Mouse (Mus musculus): ENCODE results near the gene Tmem151a. TPM values are rescaled to one million over a fixed set of nuclear protein-coding genes. Genes with fewer than 3 reads are reported as not detected.

Tmem151a gene
- polyA plus RNA-seq, 1 experiment from 2014 or later = 4.4 TPM

DNA sequence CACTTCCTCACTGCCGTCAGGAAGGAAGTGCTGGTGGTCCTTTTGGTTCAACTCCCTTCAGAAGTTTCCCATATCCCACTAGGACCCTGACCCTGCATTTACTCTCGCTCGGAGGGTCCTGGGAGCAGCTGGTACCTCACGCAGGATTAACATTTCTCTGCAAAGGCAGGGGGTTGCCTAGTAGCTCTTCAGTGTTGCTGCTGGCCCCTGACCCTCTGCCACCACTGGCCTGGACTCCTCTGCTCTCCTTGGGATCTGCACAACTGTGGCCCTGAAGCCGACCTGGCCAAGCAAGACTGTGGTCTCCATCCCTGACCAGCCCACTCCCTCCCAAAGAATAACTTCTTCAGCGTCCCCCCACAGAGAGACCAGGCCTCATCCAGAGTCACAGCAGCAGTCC lies 36.0 kb downstream of the Tmem151a start:
- Histone ChIP-seq H3K4me3 (replicated peaks) (no peak overlapping the region), H3K4me2 (replicated peaks) (no peak overlapping the region), H3K27ac (no peak overlapping the region), H3K27me3 (peaks cover 47% of the 10 kb centered on the region), H3K36me3 (peaks cover 43% of the 10 kb centered on the region), H3K9me3 (no peaks in the 10 kb centered on the region), H3K9ac (replicated peaks) (peak overlapping the region; percentile 39; the same call in 1 of the 2 replicates), H3K4me1 (replicated peaks) (peaks cover 25% of the 10 kb centered on the region)
- WGBS = 46% methylated on average over 6 of the region's 6 CpGs
- no peak for ATAC-seq

- Histone ChIP-seq H3K4me3 (replicated peaks) (no peak overlapping the region), H3K27me3 (peaks cover 39% of the 10 kb centered on the region), H3K4me2 (replicated peaks) (no peak overlapping the region), H3K4me1 (replicated peaks) (peaks cover 25% of the 10 kb centered on the region), H3K9me3 (no peaks in the 10 kb centered on the region), H3K27ac (no peak overlapping the region), H3K36me3 (peaks cover 48% of the 10 kb centered on the region), H3K9ac (replicated peaks) (no peak overlapping the region; the same call in 1 of the 2 replicates)
- ATAC-seq = no peak
- 85% methylated on average over 14 of the region's 14 CpGs for WGBS
Observed at GRCm38 (mm10) chr19:5048138-5049056, 36.9 kb downstream of the Tmem151a start.

- H3K9me3 ChIP-seq = no peaks in the 10 kb centered on the region
- H3K36me3 ChIP-seq = peaks cover 59% of the 10 kb centered on the region
- H3K4me3 ChIP-seq (replicated peaks) = no peak overlapping the region
- H3K4me1 ChIP-seq (replicated peaks) = peaks cover 31% of the 10 kb centered on the region
- H3K9ac ChIP-seq (replicated peaks) = no peak overlapping the region; the same call in 1 of the 2 replicates
- ATAC-seq = no peak
- no peak overlapping the region for H3K27ac ChIP-seq
- peaks cover 10% of the 10 kb centered on the region for H3K27me3 ChIP-seq
- H3K4me2 ChIP-seq (replicated peaks) = no peak overlapping the region
- 82% methylated on average over 4 of the region's 4 CpGs for WGBS
Observed at GRCm38 (mm10) chr19:5045531-5045930, 39.8 kb downstream of the Tmem151a start.

- no peak; the same call in 1 of the 2 replicates for ATAC-seq
- Histone ChIP-seq H3K9me3 (no peaks in the 10 kb centered on the region), H3K4me2 (replicated peaks) (peak overlapping the region; percentile 98), H3K36me3 (peaks cover 25% of the 10 kb centered on the region), H3K4me1 (replicated peaks) (peaks cover 36% of the 10 kb centered on the region), H3K4me3 (replicated peaks) (peak overlapping the region; percentile 81), H3K9ac (replicated peaks) (peak overlapping the region; percentile 94), H3K27ac (0 out of 2 replicates have a peak overlapping the region, but pooled peaks have one; percentile 27), H3K27me3 (no peaks in the 10 kb centered on the region)
- 2% methylated on average over 16 of the region's 16 CpGs for WGBS
Observed at GRCm38 (mm10) chr19:5041588-5041987, 43.7 kb downstream of the Tmem151a start.

DNA sequence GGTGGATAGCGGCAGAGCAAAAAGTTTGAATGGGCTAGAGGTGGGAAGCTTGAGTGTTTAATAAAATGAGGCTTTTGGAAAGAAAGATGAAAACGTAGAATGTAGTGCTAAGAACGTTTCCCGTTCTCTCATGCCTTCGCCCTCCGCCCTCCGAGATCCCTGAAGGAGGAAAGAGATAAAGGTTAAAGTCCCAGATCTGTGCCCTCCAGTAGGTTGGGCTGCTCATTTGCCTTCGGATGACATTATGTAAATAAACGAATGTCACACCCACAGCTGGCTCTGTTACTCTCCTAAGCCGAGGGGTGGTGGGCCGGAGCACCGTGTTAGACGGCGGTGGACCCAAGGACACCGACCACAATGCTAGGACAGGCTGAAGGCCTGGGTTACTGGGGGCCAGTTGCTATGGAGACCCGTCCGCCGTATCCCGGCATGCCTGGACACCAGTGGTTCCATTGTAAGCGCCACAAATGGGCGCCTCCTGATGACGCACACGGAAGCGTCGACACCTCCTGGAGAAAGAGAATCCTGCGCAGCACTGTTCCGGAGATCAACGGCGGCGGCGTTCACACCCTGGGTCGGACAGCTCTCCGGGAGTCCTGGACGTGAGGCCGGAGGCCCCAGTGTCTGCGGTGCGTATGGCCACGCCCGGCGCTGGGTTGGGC lies 44.3 kb downstream of the Tmem151a start, which contains the start of gene Brms1:
TSS of gene Brms1 (plus strand) at position 493 of the 662 bp plus-strand sequence.
- Histone ChIP-seq H3K36me3 (peaks cover 20% of the 10 kb centered on the region), H3K4me1 (replicated peaks) (peaks cover 36% of the 10 kb centered on the region), H3K4me3 (replicated peaks) (peak within 1 kb of the TSS; percentile 81), H3K4me2 (replicated peaks) (peak within 1 kb of the TSS; percentile 98), H3K9me3 (no peaks in the 10 kb centered on the region), H3K27me3 (no peaks in the 10 kb centered on the region), H3K9ac (replicated peaks) (peak within 1 kb of the TSS; percentile 94), H3K27ac (peak within 1 kb of the TSS; percentile 77)
- peak; percentile 79 for ATAC-seq
- WGBS = 7% methylated on average over 40 of the region's 40 CpGs

GRCm38 (mm10) chr19:5039301-5040114 lies 45.8 kb downstream of the Tmem151a start:
- Histone ChIP-seq H3K27ac (peak overlapping the region; percentile 90), H3K4me3 (replicated peaks) (peak overlapping the region; percentile 81), H3K9me3 (no peaks in the 10 kb centered on the region), H3K4me1 (replicated peaks) (peaks cover 36% of the 10 kb centered on the region), H3K27me3 (no peaks in the 10 kb centered on the region), H3K36me3 (peaks cover 17% of the 10 kb centered on the region), H3K4me2 (replicated peaks) (peak overlapping the region; percentile 98), H3K9ac (replicated peaks) (peak overlapping the region; percentile 94)
- peak; percentile 26; the same call in 1 of the 2 replicates for ATAC-seq
- 12% methylated on average over 41 of the region's 41 CpGs for WGBS

DNA sequence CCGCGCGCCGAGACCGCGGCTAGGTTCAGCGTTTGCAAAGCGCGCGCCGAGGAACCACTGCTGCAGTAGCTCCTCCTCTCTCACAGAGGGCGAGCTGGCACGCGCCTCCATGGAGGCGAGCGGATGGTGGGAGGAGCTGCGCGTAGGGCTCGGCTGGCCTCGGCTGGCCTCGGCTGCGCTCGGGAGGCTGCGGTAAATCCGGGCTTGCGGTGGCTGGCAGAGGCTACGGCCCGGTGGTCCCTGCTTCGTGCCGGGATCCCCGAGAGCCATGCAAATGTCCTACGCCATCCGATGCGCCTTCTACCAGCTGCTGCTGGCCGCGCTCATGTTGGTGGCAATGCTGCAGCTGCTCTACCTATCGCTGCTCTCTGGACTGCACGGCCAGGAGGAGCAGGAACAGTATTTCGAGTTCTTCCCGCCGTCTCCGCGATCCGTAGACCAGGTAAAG lies 46.6 kb downstream of the Tmem151a start, which contains the start of the genes B4gat1 and AC124502.3:
TSS of gene B4gat1 (plus strand) at position 118 of the 448 bp plus-strand sequence.
TSS of gene AC124502.3 (plus strand) at position 183 of the 448 bp plus-strand sequence.
- WGBS = 0% methylated on average over 44 of the region's 44 CpGs
- H3K36me3 ChIP-seq = peaks cover 12% of the 10 kb centered on the region
- peak within 1 kb of the TSS; percentile 98 for H3K4me2 ChIP-seq (replicated peaks)
- H3K4me3 ChIP-seq (replicated peaks) = peak within 1 kb of the TSS; percentile 81
- peak within 1 kb of the TSS; percentile 94 for H3K9ac ChIP-seq (replicated peaks)
- peaks cover 36% of the 10 kb centered on the region for H3K4me1 ChIP-seq (replicated peaks)
- no peaks in the 10 kb centered on the region for H3K27me3 ChIP-seq
- H3K27ac ChIP-seq = peak within 1 kb of the TSS; percentile 90
- peak; percentile 91 for ATAC-seq
- no peaks in the 10 kb centered on the region for H3K9me3 ChIP-seq

DNA sequence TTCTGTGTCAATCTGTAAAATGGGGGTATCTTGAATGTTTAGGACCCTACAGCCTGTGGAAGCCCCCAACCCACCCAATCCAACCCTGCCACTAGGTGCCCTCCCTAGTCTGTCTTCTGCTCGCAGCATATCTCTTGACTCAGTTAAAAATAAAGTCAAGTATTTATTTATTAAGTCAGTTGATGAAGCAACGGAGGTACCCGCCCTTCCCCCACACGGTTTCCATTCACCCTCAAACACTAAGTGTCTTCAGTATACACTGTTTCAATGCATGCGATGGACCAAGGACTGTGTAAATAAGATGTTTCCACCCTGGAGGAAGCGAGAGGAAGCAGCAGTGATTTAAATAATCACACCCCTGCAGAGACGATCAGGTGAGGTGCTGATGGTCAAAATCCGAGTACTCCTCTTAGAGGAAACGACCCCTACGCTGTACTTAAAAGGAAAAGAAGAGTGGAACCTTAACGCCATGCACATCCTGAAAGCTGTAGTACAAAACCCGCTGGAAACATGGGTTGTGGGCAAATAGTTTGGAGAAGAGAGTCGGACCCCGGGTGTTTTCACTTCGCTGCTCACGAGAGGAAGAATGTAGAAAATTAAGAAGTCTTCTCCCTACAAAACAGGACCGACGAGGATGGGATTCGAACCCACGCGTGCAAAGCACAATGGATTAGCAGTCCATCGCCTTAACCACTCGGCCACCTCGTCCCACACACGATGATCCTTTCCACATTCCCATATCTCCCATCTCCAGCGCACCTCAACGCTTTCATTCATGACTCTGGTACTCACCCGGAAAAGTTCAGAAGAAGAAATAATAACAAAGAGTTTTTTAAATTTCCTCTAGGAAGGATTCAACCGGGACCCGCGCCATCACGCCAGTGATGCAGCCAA lies 47.4 kb downstream of the Tmem151a start:
- H3K4me2 ChIP-seq (replicated peaks) = peak overlapping the region; percentile 98
- H3K4me3 ChIP-seq (replicated peaks) = peak overlapping the region; percentile 81
- H3K27me3 ChIP-seq = no peaks in the 10 kb centered on the region
- H3K27ac ChIP-seq = peak overlapping the region; percentile 90
- ATAC-seq = peak; percentile 21
- H3K4me1 ChIP-seq (replicated peaks) = peaks cover 36% of the 10 kb centered on the region
- H3K9ac ChIP-seq (replicated peaks) = peak overlapping the region; percentile 94
- no peaks in the 10 kb centered on the region for H3K9me3 ChIP-seq
- H3K36me3 ChIP-seq = peaks cover 7% of the 10 kb centered on the region; the same call in 1 of the 2 replicates
- WGBS = 5% methylated on average over 32 of the region's 32 CpGs

DNA sequence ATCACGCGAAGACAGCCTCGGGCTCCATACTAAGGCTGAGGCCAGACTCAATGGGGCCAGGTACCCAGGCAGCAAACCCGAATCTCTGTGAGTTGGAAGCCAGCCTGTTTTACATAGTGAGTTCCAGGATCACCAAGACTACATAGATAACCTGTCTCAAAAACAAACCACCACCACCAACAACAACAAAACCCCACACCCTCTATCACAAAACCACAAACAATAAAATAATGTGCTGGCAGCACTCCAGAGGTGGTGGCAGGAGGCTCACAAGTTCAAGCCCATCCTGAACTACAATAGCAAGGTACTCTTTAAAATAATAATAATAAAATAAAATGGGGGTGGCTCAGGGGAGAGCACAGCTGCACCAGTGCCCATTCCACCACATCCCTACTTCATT lies 48.8 kb downstream of the Tmem151a start:
- peaks cover 22% of the 10 kb centered on the region for H3K4me1 ChIP-seq (replicated peaks)
- peaks cover 3% of the 10 kb centered on the region for H3K36me3 ChIP-seq
- no peak overlapping the region for H3K27ac ChIP-seq
- H3K27me3 ChIP-seq = no peaks in the 10 kb centered on the region
- H3K4me3 ChIP-seq (replicated peaks) = no peak overlapping the region
- H3K9me3 ChIP-seq = no peaks in the 10 kb centered on the region
- ATAC-seq = no peak
- no peak overlapping the region for H3K9ac ChIP-seq (replicated peaks)
- H3K4me2 ChIP-seq (replicated peaks) = no peak overlapping the region
- WGBS = 87% methylated on average over 4 of the region's 4 CpGs

DNA sequence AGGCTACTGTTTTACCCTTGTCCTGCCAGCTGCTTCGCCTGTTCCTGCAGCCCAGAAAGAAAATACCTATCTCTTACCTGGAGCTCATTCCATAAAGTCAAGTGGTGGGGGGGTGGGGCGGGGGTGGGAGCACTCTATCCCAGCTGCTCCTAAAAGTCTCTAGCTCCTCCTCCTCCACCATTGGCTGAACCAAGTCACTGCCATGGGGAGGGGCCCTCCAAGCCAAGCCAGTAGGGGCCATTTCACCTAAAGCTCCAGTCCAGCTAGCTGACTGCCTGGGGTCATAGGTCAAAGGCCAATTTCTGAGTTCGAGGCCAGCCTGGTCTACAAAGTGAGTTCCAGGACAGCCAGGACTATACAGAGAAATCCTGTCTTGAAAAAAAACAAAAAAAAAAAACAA lies 52.6 kb downstream of the Tmem151a start:
- no peak for ATAC-seq
- Histone ChIP-seq H3K9ac (replicated peaks) (no peak overlapping the region), H3K27me3 (no peaks in the 10 kb centered on the region), H3K27ac (no peak overlapping the region), H3K4me1 (replicated peaks) (no peaks in the 10 kb centered on the region; the same call in 1 of the 2 replicates), H3K36me3 (peaks cover 39% of the 10 kb centered on the region), H3K4me3 (replicated peaks) (no peak overlapping the region), H3K4me2 (replicated peaks) (no peak overlapping the region), H3K9me3 (no peaks in the 10 kb centered on the region)
- WGBS = 84% methylated on average over 3 of the region's 3 CpGs
